ENCODE assay signal across 10 mouse cellular contexts in genomic region chrX:169112662-169113061, GRCm38 (mm10).
A peak's percentile ranks its signal among the peaks of the same experiment; 100 is the strongest.
DNase-seq lines count a peak whose midpoint lies in the region; ATAC-seq and TF ChIP-seq lines count a peak whose summit lies in the region.
"Had no signal": no experiment of that assay in that cellular context is flagged by ENCODE, and none has a peak within 500 bp of the region (broad histone marks: within the 10 kb centered on the region; RNA-seq: fewer than 3 reads in every experiment).

No protein-coding gene starts in this region.

- 63% methylated on average over 4 of the region's 4 CpGs for WGBS in lung, adult 2 months

- no peak for ATAC-seq in megakaryocyte, adult 5-6 weeks (ENCODE audit: poor library complexity, severe bottlenecking)
- ATAC-seq: forebrain, embryonic 15.5 days had no signal

- no peak overlapping the region for H3K4me3 ChIP-seq in lung, adult 2 months (replicated peaks; ENCODE audit: extremely low read depth, low read depth, low read length)
- H3K4me3 ChIP-seq: forebrain, embryonic 15.5 days had no signal

- intact Hi-C loops in heart, postnatal 25 days (cut with DNase I) = no loop called here

- no peaks in the 10 kb centered on the region for H3K4me1 ChIP-seq in lung, adult 2 months (ENCODE audit: control insufficient read depth, insufficient read depth, low read length)
- H3K4me1 ChIP-seq: forebrain, embryonic 15.5 days had no signal

- TF ChIP-seq CTCF in lung, adult 2 months (IDR thresholded peaks at IDR 0.05; ENCODE audit: insufficient read depth, low read length) = no peak

- peak; percentile 4 for DNase-seq in adrenal gland, postnatal 10 days
- DNase-seq in adrenal gland, adult 8-10 months = no peak
- DNase-seq in lung, adult 18-20 months = peak; percentile 29 to 56
- DNase-seq in lung, adult 2 months = no peak
- peak; percentile 23 for DNase-seq in heart, postnatal 25 days (ENCODE audit: low spot score)
- DNase-seq in lung, postnatal 4 days = peak; percentile 59 to 75
- DNase-seq in cerebellum, adult 9-10 months = no peak
- DNase-seq: cerebellum, adult 8-10 months had no signal

- TF ChIP-seq POLR2A in lung, adult 2 months (IDR thresholded peaks at IDR 0.05; ENCODE audit: borderline replicate concordance, extremely low read depth, low read depth, low read length) = no peak

Comparison
In these comparisons a context has a peak if more than half of its experiments do, and no peak if none do; other contexts are left out.
1. DNase-seq: peak in adrenal gland, postnatal 10 days (single experiment), lung, adult 18-20 months (2 of 2), heart, postnatal 25 days (single experiment) and lung, postnatal 4 days (2 of 2); none in adrenal gland, adult 8-10 months (single experiment), lung, adult 2 months (single experiment) and cerebellum, adult 9-10 months (single experiment).